Mouse (Mus musculus) forebrain, embryonic 16.5 days (tissue): ENCODE data around the gene Cxcl15. TPM values are rescaled to one million over a fixed set of nuclear protein-coding genes. Genes with fewer than 3 reads are reported as not detected.
"Not testable (repeated sequence)": the region's sequence is repeated elsewhere in the genome, so short reads cannot be mapped to it uniquely, and the experiment has no call there.

Experiments used
- ATAC-seq: fragments of 200-750 bp; cut with Nextera tagmentation; 2 replicates; pipeline ENCODE4 v1.8.0; 2017; ENCODE audit warnings: mild to moderate bottlenecking, moderate library complexity
- H3K27ac ChIP-seq: fragments of 300-500 bp; sonication (generic); 2 replicates; pipeline ENCODE4 v1.5.1; 2014; ENCODE audit warnings: low read length, control low read depth
- H3K27me3 ChIP-seq: fragments of 300-500 bp; sonication (generic); replicated peaks from 2 replicates; pipeline ENCODE4 v1.6.1; 2014; ENCODE audit warnings: low read length; ENCODE audit not compliant: control insufficient read depth, insufficient read depth
- H3K36me3 ChIP-seq: fragments of 300-500 bp; sonication (generic); 2 replicates; pipeline ENCODE4 v1.6.1; 2014; ENCODE audit not compliant: control insufficient read depth, insufficient read depth
- H3K4me1 ChIP-seq: fragments of 300-500 bp; sonication (generic); replicated peaks from 2 replicates; pipeline ENCODE4 v1.6.1; 2014; ENCODE audit warnings: low read length; ENCODE audit not compliant: control insufficient read depth, insufficient read depth
- H3K4me2 ChIP-seq: fragments of 300-500 bp; sonication (generic); 2 replicates; pipeline ENCODE4 v1.6.1; 2014; ENCODE audit warnings: mild to moderate bottlenecking, low read length, control low read depth
- H3K4me3 ChIP-seq: fragments of 300-500 bp; sonication (generic); replicated peaks from 2 replicates; pipeline ENCODE4 v1.5.1; 2014; ENCODE audit warnings: mild to moderate bottlenecking, low read length, control low read depth
- H3K9ac ChIP-seq: fragments of 300-500 bp; sonication (generic); replicated peaks from 2 replicates; pipeline ENCODE4 v1.6.1; 2014; ENCODE audit warnings: low read depth, low read length, control low read depth
- H3K9me3 ChIP-seq: fragments of 300-500 bp; sonication (generic); 2 replicates; pipeline ENCODE4 v1.6.1; 2016; ENCODE audit warnings: low read length; ENCODE audit not compliant: control insufficient read depth
- WGBS: fragments of 180-500 bp; shearing (Covaris S2); extraction: QIAGEN DNeasy Blood & Tissue Kit; methylation state at CpG from one replicate; pipeline ENCODE4 v1.1.7; 2014; 5-methylcytosine and 5-hydroxymethylcytosine counted together
- polyA plus RNA-seq: library from polyadenylated mRNA; unstranded; fragments of >200 nt; fragmentation: Nextera tagmentation; extraction: Ambion mirVana; gene quantifications from 2 replicates; pipeline ENCODE4 v1.2.1, GENCODE M21; 2015

Cxcl15 gene
- polyA plus RNA-seq, 1 experiment from 2014 or later, result not detected

GRCm38 (mm10) chr5:90832145-90832767, 37.9 kb downstream of the Cxcl15 start:
- Histone ChIP-seq H3K36me3 (no peaks in the 10 kb centered on the region), H3K4me1 (no peaks in the 10 kb centered on the region), H3K27ac (no peak overlapping the region), H3K9me3 (no peaks in the 10 kb centered on the region), H3K4me3 (no peak overlapping the region), H3K9ac (no peak overlapping the region), H3K4me2 (no peak overlapping the region), H3K27me3 (no peaks in the 10 kb centered on the region)
- ATAC-seq, result no peak
- 83% methylated on average over 11 of the region's 11 CpGs for WGBS

- H3K27ac ChIP-seq, result no peak overlapping the region
- no peaks in the 10 kb centered on the region for H3K27me3 ChIP-seq
- H3K9ac ChIP-seq, result no peak overlapping the region
- WGBS, result 92% methylated on average over 8 of the region's 8 CpGs
- H3K4me1 ChIP-seq, result no peaks in the 10 kb centered on the region
- H3K4me3 ChIP-seq, result no peak overlapping the region
- no peak overlapping the region for H3K4me2 ChIP-seq
- H3K9me3 ChIP-seq, result no peaks in the 10 kb centered on the region
- H3K36me3 ChIP-seq, result no peaks in the 10 kb centered on the region
- ATAC-seq, result no peak
Observed at GRCm38 (mm10) chr5:90832768-90833388, 38.5 kb downstream of the Cxcl15 start.

- H3K27me3 ChIP-seq, result no peaks in the 10 kb centered on the region
- WGBS, result 92% methylated on average over 4 of the region's 4 CpGs
- no peak overlapping the region for H3K27ac ChIP-seq
- no peak for ATAC-seq
- H3K4me2 ChIP-seq, result no peak overlapping the region
- no peak overlapping the region for H3K4me3 ChIP-seq
- no peaks in the 10 kb centered on the region for H3K36me3 ChIP-seq
- no peak overlapping the region for H3K9ac ChIP-seq
- H3K9me3 ChIP-seq, result no peaks in the 10 kb centered on the region
- H3K4me1 ChIP-seq, result no peaks in the 10 kb centered on the region
Observed at GRCm38 (mm10) chr5:90834436-90834835, 40.1 kb downstream of the Cxcl15 start.

GRCm38 (mm10) chr5:90838582-90838981, 44.2 kb downstream of the Cxcl15 start:
- Histone ChIP-seq H3K36me3 (no peaks in the 10 kb centered on the region), H3K4me3 (no peak overlapping the region), H3K4me1 (no peaks in the 10 kb centered on the region), H3K9ac (no peak overlapping the region), H3K9me3 (no peaks in the 10 kb centered on the region), H3K27ac (no peak overlapping the region), H3K27me3 (no peaks in the 10 kb centered on the region), H3K4me2 (no peak overlapping the region)
- ATAC-seq, result no peak
- 87% methylated on average over 5 of the region's 5 CpGs for WGBS

GRCm38 (mm10) chr5:90840902-90841869, 46.9 kb downstream of the Cxcl15 start:
- Histone ChIP-seq H3K27me3 (no peaks in the 10 kb centered on the region), H3K9me3 (no peaks in the 10 kb centered on the region), H3K4me1 (no peaks in the 10 kb centered on the region), H3K36me3 (no peaks in the 10 kb centered on the region), H3K27ac (no peak overlapping the region), H3K4me2 (no peak overlapping the region), H3K9ac (no peak overlapping the region), H3K4me3 (no peak overlapping the region)
- ATAC-seq, result no peak
- 76% methylated on average over 7 of the region's 7 CpGs for WGBS

- Histone ChIP-seq H3K27me3 (no peaks in the 10 kb centered on the region), H3K9ac (no peak overlapping the region), H3K27ac (no peak overlapping the region), H3K4me3 (no peak overlapping the region), H3K4me2 (no peak overlapping the region), H3K36me3 (no peaks in the 10 kb centered on the region), H3K4me1 (no peaks in the 10 kb centered on the region), H3K9me3 (no peaks in the 10 kb centered on the region)
- 76% methylated on average over 3 of the region's 3 CpGs for WGBS
- no peak for ATAC-seq
Observed at GRCm38 (mm10) chr5:90843891-90844290, 49.6 kb downstream of the Cxcl15 start.

- 91% methylated on average over 7 of the region's 7 CpGs for WGBS
- not testable (repeated sequence) for H3K27ac ChIP-seq, ATAC-seq, H3K4me1 ChIP-seq, H3K9ac ChIP-seq, H3K4me2 ChIP-seq, H3K36me3 ChIP-seq, H3K27me3 ChIP-seq, H3K4me3 ChIP-seq, H3K9me3 ChIP-seq
Observed at GRCm38 (mm10) chr5:90850096-90850495, 55.8 kb downstream of the Cxcl15 start.

GRCm38 (mm10) chr5:90851391-90851790, 57.1 kb downstream of the Cxcl15 start:
- H3K4me1 ChIP-seq, H3K4me2 ChIP-seq, H3K9me3 ChIP-seq, H3K27me3 ChIP-seq, H3K4me3 ChIP-seq, H3K9ac ChIP-seq, ATAC-seq, H3K27ac ChIP-seq, H3K36me3 ChIP-seq: not testable (repeated sequence)
- 93% methylated on average over 11 of the region's 11 CpGs for WGBS
